8 mouse cellular contexts compared by ENCODE assay signal in the genomic region with DNA sequence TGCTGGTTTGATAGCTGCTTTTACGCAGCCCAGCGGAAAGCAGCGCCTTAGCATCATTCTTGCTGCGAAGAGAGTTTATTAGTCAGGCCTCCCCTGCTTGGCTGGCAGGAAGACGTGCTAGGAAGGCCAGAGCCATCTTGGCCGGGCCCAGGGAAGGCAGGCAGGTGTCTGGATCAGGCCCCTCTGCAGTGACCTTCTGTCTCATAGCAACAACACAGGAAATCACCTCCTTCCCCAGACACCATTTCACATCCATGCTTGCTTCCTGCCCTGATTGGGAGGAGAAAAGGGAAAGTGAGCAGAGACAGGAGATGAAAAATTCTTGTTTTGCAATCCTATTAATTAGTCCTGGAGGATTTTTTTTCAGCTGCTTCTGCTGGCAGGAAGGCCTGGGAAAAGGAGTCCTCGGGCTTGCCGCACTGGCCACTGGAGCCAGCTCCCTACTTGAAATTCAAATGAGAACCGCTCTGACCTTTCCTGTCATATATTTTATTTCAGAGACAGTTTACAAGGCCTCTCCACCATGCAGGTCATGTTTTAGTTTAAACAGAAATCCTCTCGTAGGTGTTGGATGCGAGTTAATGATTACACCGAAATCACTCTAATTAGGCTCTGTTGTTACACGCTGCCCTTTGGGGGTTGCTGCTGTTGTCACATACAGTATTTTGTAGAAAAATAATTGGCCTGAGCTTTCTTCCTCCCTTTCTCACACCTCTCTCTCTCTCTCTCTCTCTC.
DNase-seq lines count a peak whose midpoint lies in the region; ATAC-seq lines count a peak whose summit lies in the region.

No protein-coding gene starts in this region.

- H3K9me3 ChIP-seq in embryonic facial prominence, embryonic 11.5 days (replicated peaks; ENCODE audit: control insufficient read depth, low read length), result no peaks in the 10 kb centered on the region
- no peaks in the 10 kb centered on the region for H3K9me3 ChIP-seq in intestine, embryonic 16.5 days (ENCODE audit: control insufficient read depth, low read length)
- no peaks in the 10 kb centered on the region for H3K9me3 ChIP-seq in midbrain, embryonic 13.5 days

- no peak overlapping the region; the same call in 1 of the 2 replicates for H3K27ac ChIP-seq in embryonic facial prominence, embryonic 11.5 days (replicated peaks; ENCODE audit: low read depth, low read length)
- H3K27ac ChIP-seq in intestine, embryonic 16.5 days (ENCODE audit: low read length), result peak overlapping the region; percentile 37; the same call in 1 of the 2 replicates
- peak overlapping the region; percentile 85 for H3K27ac ChIP-seq in midbrain, embryonic 13.5 days

- no peak overlapping the region for H3K4me2 ChIP-seq in embryonic facial prominence, embryonic 11.5 days (ENCODE audit: low read depth, low read length)
- H3K4me2 ChIP-seq in intestine, embryonic 16.5 days (ENCODE audit: low read depth, low read length), result no peak overlapping the region
- no peak overlapping the region for H3K4me2 ChIP-seq in midbrain, embryonic 13.5 days (replicated peaks)

- H3K4me1 ChIP-seq in embryonic facial prominence, embryonic 11.5 days (ENCODE audit: control insufficient read depth, insufficient read depth, low read length), result no peaks in the 10 kb centered on the region
- peaks cover 10% of the 10 kb centered on the region for H3K4me1 ChIP-seq in intestine, embryonic 16.5 days (ENCODE audit: control insufficient read depth, insufficient read depth, low read length)
- H3K4me1 ChIP-seq in midbrain, embryonic 13.5 days (replicated peaks), result peaks cover 32% of the 10 kb centered on the region

- DNase-seq in adrenal gland, adult 2 months, result peak; percentile 54
- no peak for DNase-seq in adrenal gland, adult 18-20 months (ENCODE audit: low spot score in 2 of 2)
- peak; percentile 14 for DNase-seq in adrenal gland, adult 8-10 months
- DNase-seq in embryonic facial prominence, embryonic 11.5 days (ENCODE audit: low spot score), result peak; percentile 21
- no peak for DNase-seq in lung, postnatal 10 days

- no peak overlapping the region for H3K4me3 ChIP-seq in embryonic facial prominence, embryonic 11.5 days (ENCODE audit: low read depth, low read length)
- H3K4me3 ChIP-seq in intestine, embryonic 16.5 days (ENCODE audit: low read length), result no peak overlapping the region
- H3K4me3 ChIP-seq in midbrain, embryonic 13.5 days (replicated peaks), result no peak overlapping the region

- WGBS in embryonic facial prominence, embryonic 11.5 days, result 50% methylated on average over 13 of the region's 13 CpGs
- 29% methylated on average over 13 of the region's 13 CpGs for WGBS in intestine, embryonic 16.5 days
- WGBS in midbrain, embryonic 13.5 days, result 35% methylated on average over 13 of the region's 13 CpGs

- no peaks in the 10 kb centered on the region for H3K27me3 ChIP-seq in embryonic facial prominence, embryonic 11.5 days (ENCODE audit: control insufficient read depth, insufficient read depth, low read length)
- no peaks in the 10 kb centered on the region for H3K27me3 ChIP-seq in intestine, embryonic 16.5 days (replicated peaks; ENCODE audit: control insufficient read depth, insufficient read depth, low read length)
- peaks cover 16% of the 10 kb centered on the region; the same call in 1 of the 2 replicates for H3K27me3 ChIP-seq in midbrain, embryonic 13.5 days

- no peak overlapping the region for H3K9ac ChIP-seq in embryonic facial prominence, embryonic 11.5 days (replicated peaks; ENCODE audit: low read length)
- no peak overlapping the region for H3K9ac ChIP-seq in intestine, embryonic 16.5 days (ENCODE audit: low read depth, low read length)
- H3K9ac ChIP-seq in midbrain, embryonic 13.5 days (replicated peaks), result no peak overlapping the region

- no peak for ATAC-seq in embryonic facial prominence, embryonic 11.5 days (replicated peaks; ENCODE audit: insufficient number of reproducible peaks, low FRiP score, low TSS enrichment, low read depth)
- ATAC-seq in intestine, embryonic 16.5 days, result peak; percentile 46; the same call in 1 of the 2 replicates
- peak; percentile 76 for ATAC-seq in midbrain, embryonic 13.5 days
- ATAC-seq in monocyte, adult 5-6 weeks (replicated peaks; ENCODE audit: insufficient number of reproducible peaks, low FRiP score, low TSS enrichment, poor library complexity, severe bottlenecking), result no peak

- no peaks in the 10 kb centered on the region for H3K36me3 ChIP-seq in embryonic facial prominence, embryonic 11.5 days (replicated peaks; ENCODE audit: control insufficient read depth, insufficient read depth, low read depth, low read length)
- H3K36me3 ChIP-seq in intestine, embryonic 16.5 days (ENCODE audit: control insufficient read depth, insufficient read depth, low read length), result no peaks in the 10 kb centered on the region
- H3K36me3 ChIP-seq in midbrain, embryonic 13.5 days, result no peaks in the 10 kb centered on the region

Comparison
In these comparisons a context has a peak if more than half of its experiments do, and no peak if none do; other contexts are left out.
1. DNase-seq: peak in adrenal gland, adult 2 months (single experiment), adrenal gland, adult 8-10 months (single experiment) and embryonic facial prominence, embryonic 11.5 days (single experiment); none in adrenal gland, adult 18-20 months (0 of 2) and lung, postnatal 10 days (single experiment).
2. ATAC-seq: peak in intestine, embryonic 16.5 days (single experiment) and midbrain, embryonic 13.5 days (single experiment); none in embryonic facial prominence, embryonic 11.5 days (single experiment) and monocyte, adult 5-6 weeks (single experiment).